Mouse (Mus musculus): ENCODE data around the gene Parm1.

- TF ChIP-seq CTCF (IDR thresholded peaks at IDR 0.05; ENCODE audit: low read depth, low read length), result no peak
- TF ChIP-seq TAL1 (conservative IDR thresholded peaks at IDR 0.05; ENCODE audit: low read depth, low read length), result no peak
- no peak for TF ChIP-seq GATA1 (IDR thresholded peaks at IDR 0.05; ENCODE audit: borderline replicate concordance, low read length)
Observed at GRCm38 (mm10) chr5:91607234-91607633, 89.8 kb downstream of the Parm1 start.
